Mouse (Mus musculus) bone marrow, adult 2 months (tissue): ENCODE results near the gene Bckdha.

Source experiments
- CTCF ChIP-seq: fragments of 200-500 bp; IDR thresholded peaks from 2 replicates; pipeline ENCODE4 v1.5.1; 2011; ENCODE audit warnings: low read length, control low read depth; ENCODE audit not compliant: control insufficient read depth, insufficient read depth
- POLR2A ChIP-seq: fragments of 200-500 bp; IDR thresholded peaks from 2 replicates; pipeline ENCODE4 v1.6.1; 2011; ENCODE audit warnings: low read depth, mild to moderate bottlenecking, control low read depth, low read length, borderline replicate concordance; ENCODE audit not compliant: control insufficient read depth

- TF ChIP-seq CTCF (no peak), POLR2A (no peak)
Measured at GRCm38 (mm10) chr7:25666381-25666780, 7.6 kb upstream of the Bckdha start.
